Mouse (Mus musculus): ENCODE measurements at regions not wholly inside any gene's neighbourhood (a gene's known extent, or its start where the extent isn't known, plus 50 kb on each side); places are given as distances from the start of the nearest gene placed in this dataset.

- no peak for DNase-seq (ENCODE audit: low spot score in 2 of 2)
These were observed 265.4 kb upstream of the Atp2b1 start for GRCm38 (mm10) chr10:98648710-98649245.

DNA sequence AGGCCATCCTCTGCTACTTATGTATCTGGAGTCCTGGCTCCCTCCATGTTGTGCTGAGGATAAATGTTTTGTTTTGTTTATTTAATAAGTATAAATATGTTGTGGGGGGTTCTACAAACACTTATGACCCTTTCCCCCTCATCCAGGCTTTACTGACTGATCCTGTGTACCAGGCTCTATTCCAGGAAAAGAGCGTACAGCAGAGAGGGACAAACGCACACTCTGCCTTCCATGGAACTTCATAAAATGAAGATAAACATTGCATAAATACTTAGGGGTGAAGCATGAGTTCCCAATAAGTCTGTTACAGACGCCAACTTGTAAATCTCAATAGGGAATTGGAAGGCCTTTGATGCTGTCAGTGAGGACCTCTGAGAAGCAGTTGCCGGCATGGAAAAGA is 263.7 kb upstream of the Atp2b1 start:
- DNase-seq (ENCODE audit: low spot score in 2 of 2): no peak

GRCm38 (mm10) chr10:98651127-98651526 is 263.1 kb upstream of the Atp2b1 start:
- DNase-seq (ENCODE audit: low spot score in 2 of 2): no peak

DNA sequence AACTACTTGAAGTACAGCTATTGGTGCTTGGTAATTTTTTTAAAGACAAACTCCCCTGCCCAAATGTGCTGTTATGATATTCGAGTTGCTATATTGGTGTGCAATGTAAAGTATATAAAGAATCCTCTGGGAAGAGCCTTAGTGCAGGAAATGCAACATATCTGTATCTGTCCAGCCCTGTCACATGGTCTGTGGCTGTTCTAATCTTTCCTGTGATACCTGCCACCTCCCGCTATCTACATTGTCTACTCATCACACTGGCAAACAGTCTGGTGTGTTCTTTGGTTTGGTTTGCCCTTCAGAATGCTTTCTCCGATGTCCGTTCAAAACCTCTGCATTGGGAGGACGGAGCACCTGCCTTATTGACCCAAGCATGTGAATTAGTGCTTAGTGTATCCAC is 262.6 kb upstream of the Atp2b1 start:
- no peak for DNase-seq (ENCODE audit: low spot score in 2 of 2)

GRCm38 (mm10) chr10:98652084-98652483 is 262.1 kb upstream of the Atp2b1 start:
- DNase-seq (ENCODE audit: low spot score in 2 of 2): no peak

DNA sequence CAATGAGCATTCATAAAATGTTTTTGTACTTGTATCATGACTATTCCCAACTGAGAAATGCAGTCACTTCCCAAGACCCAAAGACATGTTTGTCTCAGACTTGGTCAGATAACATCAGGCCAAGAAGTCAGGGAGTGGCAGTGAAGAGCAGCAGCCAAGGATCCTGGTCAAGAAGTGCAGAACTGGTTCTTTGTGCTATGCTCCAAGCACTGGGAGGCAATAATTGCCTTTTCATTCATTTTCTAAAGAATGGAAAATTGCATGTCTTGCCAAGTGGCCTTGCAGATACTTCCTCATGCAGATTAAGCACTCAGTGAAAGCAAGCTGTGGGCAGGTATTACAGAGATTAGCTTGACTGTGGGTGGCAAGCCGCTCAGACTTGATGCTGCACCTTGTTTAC is 253.5 kb upstream of the Atp2b1 start:
- DNase-seq (ENCODE audit: low spot score in 2 of 2): no peak

DNA sequence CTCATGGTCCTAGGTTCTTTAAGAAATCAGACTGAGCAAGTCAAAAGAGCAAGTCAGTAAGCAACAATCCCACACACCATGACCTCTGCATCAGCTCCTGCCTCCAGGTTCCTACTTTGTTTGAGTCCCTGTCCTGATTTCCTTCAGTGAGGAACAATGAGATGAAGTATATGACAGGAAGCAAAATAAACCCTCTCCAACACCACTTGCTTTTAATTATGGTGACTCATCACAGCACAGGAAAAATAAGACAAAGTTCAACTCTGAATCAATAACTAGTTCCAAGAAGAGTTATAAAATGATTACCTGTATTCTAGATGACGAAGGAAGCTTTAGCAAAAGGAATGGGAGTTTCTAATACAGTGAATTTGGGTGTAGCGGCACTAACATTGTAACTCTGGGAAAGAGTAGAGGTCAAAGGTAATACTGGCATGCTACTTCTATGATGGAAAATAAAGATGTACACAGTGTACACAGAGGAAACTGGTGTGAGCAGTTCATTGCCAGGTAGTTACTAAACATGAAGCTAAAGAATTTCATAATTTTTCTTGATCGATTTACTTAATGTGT is 248.2 kb upstream of the Atp2b1 start:
- no peak for DNase-seq (ENCODE audit: low spot score in 2 of 2)

DNA sequence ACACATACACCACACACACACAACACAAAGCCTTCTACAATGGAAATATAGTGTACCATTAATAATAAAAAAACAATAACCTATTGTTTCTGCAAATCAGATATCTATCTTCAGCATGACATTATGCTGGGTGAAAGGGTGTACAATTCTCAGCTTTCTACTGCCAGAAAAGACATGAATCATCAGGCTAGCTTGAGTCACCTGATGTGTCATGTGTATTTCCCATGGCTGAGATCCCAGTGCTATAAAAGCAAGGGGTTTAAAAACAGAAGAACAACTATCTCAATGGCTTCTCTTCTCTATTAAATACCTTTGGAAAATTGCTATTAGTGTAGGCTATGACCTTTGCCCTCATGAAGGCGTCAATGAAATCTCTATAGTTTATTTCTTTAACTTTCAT is 246.5 kb upstream of the Atp2b1 start:
- DNase-seq (ENCODE audit: low spot score in 2 of 2): no peak

DNA sequence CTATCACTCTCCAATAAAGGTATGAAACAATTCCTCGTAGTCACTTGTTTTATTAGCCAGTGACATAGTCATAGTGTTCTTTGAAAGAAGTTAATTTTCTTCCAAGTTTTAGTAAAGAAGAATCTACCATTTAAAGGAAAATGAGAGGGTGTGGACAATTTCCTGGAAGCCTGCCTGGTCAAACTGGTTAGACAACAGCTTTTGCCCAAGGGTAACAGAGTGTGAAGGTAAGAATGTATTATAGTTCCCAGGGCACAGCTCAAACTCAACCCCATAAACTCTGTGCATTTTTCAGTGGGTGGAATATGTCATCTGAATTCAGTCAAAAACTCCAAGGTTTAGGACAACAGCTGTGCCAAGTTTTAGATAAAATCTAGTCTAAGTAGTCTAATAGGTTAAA is 240.1 kb upstream of the Atp2b1 start:
- no peak for DNase-seq (ENCODE audit: low spot score in 2 of 2)

- DNase-seq (ENCODE audit: low spot score in 2 of 2): no peak
These were observed 237.3 kb upstream of the Atp2b1 start for GRCm38 (mm10) chr10:98676907-98677306.

GRCm38 (mm10) chr10:98678234-98678633 is 236.0 kb upstream of the Atp2b1 start:
- DNase-seq (ENCODE audit: low spot score in 2 of 2): no peak

- DNase-seq (ENCODE audit: low spot score in 2 of 2): no peak
These were observed 231.8 kb upstream of the Atp2b1 start for GRCm38 (mm10) chr10:98682436-98682835.

DNA sequence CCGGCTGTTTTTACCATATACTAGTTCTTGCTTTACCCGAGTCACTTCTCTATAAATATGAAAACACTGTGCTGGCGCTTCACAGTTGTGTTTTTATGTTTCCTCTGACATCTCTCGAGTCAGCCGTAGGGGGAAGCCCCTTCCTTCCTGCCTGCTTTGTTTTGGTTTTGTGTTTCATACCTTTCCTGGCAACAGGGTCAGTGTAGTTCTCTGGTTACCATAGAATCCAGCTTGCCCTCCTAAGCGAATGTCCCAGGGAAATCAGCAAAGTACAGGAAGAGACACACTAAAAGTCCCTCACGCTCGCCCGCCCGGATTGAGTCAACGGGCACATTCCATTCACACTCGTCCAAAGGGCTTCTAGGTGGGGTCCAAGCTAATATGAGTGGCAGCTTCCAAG is 230.0 kb upstream of the Atp2b1 start:
- DNase-seq (ENCODE audit: low spot score in 2 of 2): no peak

DNA sequence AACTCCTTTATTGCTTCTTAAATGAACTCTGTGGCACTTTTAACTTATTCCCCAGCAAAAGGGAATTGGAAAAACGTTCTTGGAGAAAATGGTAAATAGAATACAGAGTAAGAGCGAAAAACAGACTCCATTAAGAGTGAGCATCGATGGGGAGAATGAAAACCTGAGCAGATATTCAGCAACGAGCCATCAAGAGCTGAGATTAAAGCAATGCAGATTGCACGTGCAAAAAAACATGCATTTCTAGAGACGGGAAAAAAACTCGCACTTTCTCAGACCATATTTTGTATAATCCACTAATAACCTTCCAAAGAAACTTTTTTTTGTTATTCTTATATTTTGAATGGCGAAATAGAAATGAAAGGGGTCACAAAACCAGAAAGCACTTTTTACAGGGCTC is 229.5 kb upstream of the Atp2b1 start:
- DNase-seq (ENCODE audit: low spot score in 2 of 2): no peak

DNA sequence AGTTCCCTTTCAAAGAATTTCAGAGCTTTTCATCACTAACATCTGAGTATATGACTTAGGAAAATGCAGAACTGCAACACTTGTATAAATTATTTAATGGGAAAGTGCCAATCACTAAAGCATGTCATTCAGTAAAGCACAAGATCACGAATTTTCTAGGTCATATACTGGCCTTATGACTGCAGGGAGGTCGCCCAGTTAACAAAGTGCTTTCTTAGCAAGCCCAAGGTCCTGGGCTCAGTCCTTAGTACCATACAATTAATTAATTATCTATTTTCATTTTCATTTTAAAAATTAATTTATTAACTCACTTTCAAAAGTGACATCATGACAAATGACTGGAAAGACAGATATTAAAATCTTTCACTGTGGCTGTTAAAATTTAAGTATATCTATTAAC is 228.5 kb upstream of the Atp2b1 start:
- DNase-seq (ENCODE audit: low spot score in 2 of 2): no peak

DNA sequence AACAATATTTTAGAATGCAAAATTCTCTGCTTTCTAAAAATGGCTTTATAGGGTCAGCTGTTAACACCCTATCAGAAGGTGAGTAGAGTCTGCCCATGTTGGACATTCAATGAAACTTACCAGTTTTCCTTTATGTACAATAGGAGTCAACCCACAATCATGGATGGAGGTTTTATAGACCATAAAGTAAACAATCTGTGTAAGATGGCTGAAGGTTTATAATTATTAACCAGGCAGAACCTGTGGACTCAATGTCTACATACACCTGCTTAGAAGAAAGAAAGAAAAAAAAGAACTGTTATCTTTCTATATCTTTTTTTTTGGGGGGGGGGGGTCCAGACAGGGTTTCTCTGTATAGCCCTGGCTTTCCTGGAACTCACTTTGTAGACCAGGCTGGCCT is 227.8 kb upstream of the Atp2b1 start:
- no peak for DNase-seq (ENCODE audit: low spot score in 2 of 2)

GRCm38 (mm10) chr10:98691816-98692215 is 222.4 kb upstream of the Atp2b1 start:
- DNase-seq (ENCODE audit: low spot score in 2 of 2): no peak

DNA sequence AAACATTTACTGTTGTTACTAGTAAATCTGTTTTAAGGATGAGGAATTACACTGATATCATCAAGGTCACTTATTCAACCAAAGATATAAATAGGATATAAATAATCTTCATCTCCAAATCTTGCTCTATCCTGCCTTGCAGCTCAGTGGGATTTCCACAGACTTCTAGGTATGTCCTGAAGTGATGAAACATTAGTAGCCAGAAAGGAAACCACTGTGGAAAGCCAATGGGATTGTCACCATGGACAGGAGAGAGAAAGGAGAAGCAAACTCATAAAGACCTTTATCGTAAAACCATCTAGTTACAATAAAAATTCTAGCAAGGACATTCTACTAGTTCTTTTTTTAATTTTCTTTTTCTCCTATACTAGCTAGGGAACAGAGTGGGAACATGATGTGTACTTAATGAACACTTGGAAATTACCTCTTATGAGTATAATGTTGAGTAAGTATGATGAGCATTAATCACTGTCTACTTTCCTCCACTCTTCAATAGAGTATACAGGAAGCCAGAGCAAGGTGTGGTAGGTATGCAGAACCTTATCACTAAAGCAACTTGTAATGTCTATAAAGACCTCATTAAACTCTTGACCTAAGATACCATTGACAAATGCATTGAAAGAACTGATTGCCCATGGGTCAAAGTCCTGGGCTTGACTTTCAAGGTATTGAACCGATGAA is 219.4 kb upstream of the Atp2b1 start:
- no peak for DNase-seq (ENCODE audit: low spot score in 2 of 2)

GRCm38 (mm10) chr10:98695371-98695725 is 218.9 kb upstream of the Atp2b1 start:
- no peak for DNase-seq (ENCODE audit: low spot score in 2 of 2)

DNA sequence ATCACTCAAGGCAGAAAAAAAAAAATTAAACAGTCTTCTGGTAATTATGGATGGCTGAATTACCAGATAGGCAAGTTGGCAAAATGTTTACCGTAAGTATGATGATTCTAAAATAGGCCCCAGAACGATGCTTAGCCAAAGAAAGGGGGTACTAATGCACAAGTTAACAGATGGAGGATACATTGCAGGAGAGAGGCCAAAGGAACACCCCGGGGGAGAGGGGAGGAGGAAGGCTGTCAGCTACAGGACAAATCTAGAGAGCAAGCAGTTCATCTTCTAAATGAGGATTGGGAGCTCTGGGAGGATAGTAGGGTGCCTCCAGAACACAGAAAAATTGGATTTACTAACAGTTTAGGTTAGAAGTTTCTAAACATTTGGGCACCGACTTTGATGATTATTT is 216.3 kb upstream of the Atp2b1 start:
- DNase-seq (ENCODE audit: low spot score in 2 of 2): no peak

GRCm38 (mm10) chr10:98699579-98699978 is 214.6 kb upstream of the Atp2b1 start:
- no peak for DNase-seq (ENCODE audit: low spot score in 2 of 2)

DNA sequence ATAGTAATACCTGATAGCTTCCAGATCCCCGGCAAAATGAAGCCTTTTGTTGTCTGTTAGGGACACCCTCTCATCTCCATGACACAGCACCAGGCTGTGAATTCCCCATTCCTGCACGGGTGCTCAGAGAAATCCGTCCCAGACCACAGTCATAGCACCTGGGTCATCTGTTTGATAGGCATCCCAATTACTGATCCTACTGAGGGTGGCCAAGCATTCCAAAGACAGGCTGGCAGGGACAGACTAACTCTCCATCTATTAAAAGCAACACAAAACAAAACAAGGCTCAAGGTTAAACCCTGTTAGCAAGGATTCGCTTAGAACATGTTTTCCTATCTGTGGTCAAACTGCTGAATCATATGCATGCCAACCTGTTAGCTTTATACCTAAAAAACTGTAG is 213.8 kb upstream of the Atp2b1 start:
- DNase-seq (ENCODE audit: low spot score in 2 of 2): no peak

- DNase-seq (ENCODE audit: low spot score in 2 of 2): no peak
These were observed 212.9 kb upstream of the Atp2b1 start for GRCm38 (mm10) chr10:98701285-98701684.

All from adrenal gland, postnatal 4 days (tissue).